Mouse (Mus musculus): ENCODE data around the gene Cox10. TPM values are rescaled to one million over a fixed set of nuclear protein-coding genes. Genes with fewer than 3 reads are reported as not detected.

The Cox10 gene
- polyA plus RNA-seq, 1 experiment from 2014 or later = 28.6 TPM

DNA sequence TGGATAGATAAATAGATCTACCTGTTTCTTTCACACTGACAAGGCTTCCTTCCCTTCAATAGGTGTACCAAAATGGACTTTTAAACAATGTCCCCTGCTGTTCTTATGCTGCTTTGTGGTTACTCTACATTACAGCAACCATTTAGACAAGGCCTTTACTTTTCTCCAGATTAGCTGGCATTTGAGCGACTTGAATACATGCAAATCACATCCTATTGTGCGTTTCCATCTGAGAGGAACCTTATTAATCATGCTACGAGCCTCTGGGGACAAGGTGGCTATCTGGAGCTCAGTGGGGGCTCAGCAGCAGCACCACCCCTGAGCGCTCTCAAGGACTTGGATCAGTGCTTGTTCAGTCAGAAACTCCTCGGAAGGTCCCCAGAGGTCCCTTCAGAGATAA is 61.1 kb downstream of the Cox10 start:
- WGBS = 87% methylated on average over 5 of the region's 5 CpGs
- H3K4me3 ChIP-seq (replicated peaks) = no peak overlapping the region
- no peaks in the 10 kb centered on the region for H3K27me3 ChIP-seq (replicated peaks)
- H3K27ac ChIP-seq = no peak overlapping the region
- no peak overlapping the region for H3K4me2 ChIP-seq (replicated peaks)
- H3K36me3 ChIP-seq = no peaks in the 10 kb centered on the region
- H3K4me1 ChIP-seq (replicated peaks) = no peaks in the 10 kb centered on the region
- H3K9me3 ChIP-seq = no peaks in the 10 kb centered on the region
- no peak for ATAC-seq
- no peak overlapping the region for H3K9ac ChIP-seq

DNA sequence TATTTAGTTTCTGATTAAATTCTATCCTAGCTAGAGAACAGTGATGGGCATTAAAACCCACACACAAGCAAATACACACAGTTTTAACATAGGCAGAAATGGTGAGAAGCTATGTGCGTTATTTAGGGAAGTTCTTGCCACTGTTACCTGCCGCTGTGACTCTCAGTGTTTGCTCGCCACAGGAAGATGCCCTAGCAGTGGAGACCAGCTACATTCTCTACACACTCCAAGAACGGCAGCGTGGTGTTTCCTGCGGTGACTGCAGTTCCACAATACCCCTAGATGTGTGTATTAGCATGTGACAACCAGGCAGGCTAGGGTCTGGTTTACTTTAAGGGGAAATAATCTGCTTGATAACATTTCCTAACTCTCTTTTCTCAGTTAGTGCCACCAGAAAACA is 64.0 kb downstream of the Cox10 start:
- no peaks in the 10 kb centered on the region for H3K9me3 ChIP-seq
- no peak for ATAC-seq

DNA sequence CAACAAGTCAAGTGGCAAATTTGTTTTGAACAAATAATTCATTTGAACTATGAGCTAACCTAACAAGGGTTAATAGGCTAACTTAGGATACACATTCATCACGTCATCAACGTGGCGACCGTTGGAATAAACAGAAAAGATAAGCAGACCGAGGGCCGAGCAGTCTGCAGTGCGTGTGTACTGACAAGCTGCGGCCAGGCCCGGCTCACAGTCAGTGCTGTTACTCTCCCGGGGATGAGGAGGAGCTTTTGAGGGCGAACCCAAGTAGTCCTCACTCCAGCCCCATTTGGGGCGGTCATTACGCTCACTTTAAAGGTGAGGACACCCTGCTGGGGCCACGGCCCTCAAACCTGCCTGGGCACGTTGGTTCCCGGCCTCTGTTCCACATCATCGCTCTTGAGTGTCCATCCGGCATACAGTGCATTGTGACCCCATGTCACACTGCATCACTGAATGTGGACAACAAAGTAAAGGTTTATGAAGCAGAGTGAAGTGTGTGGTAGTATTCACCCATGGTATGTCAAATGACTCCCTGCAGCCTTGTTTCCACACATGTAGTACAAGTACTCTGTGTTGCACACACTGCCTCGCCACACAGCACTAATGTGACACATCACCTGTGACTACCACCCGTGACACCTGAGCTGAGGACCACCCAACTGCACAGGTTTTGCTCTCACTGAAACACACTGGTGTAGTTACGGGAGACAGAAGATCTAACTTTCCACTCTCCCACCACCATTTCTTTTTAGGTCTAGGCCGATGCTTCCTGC is 68.4 kb downstream of the Cox10 start:
- no peaks in the 10 kb centered on the region for H3K27me3 ChIP-seq (replicated peaks)
- no peak overlapping the region for H3K4me3 ChIP-seq (replicated peaks)
- no peak overlapping the region for H3K9ac ChIP-seq
- H3K9me3 ChIP-seq = no peaks in the 10 kb centered on the region
- WGBS = 47% methylated on average over 22 of the region's 22 CpGs
- H3K36me3 ChIP-seq = no peaks in the 10 kb centered on the region
- no peak overlapping the region for H3K4me2 ChIP-seq (replicated peaks)
- H3K27ac ChIP-seq = no peak overlapping the region
- 0 out of 2 replicates have a peak, but pooled peaks cover 3% of the 10 kb centered on the region for H3K4me1 ChIP-seq (replicated peaks)
- ATAC-seq = no peak

More for the DNA sequence above, 64.0 kb downstream of the Cox10 start:
- 81% methylated on average over 6 of the region's 6 CpGs for WGBS
- Histone ChIP-seq H3K9ac (no peak overlapping the region), H3K4me2 (replicated peaks) (no peak overlapping the region), H3K27ac (no peak overlapping the region), H3K4me3 (replicated peaks) (no peak overlapping the region), H3K4me1 (replicated peaks) (0 out of 2 replicates have a peak, but pooled peaks cover 3% of the 10 kb centered on the region), H3K36me3 (no peaks in the 10 kb centered on the region), H3K27me3 (replicated peaks) (no peaks in the 10 kb centered on the region)

DNA sequence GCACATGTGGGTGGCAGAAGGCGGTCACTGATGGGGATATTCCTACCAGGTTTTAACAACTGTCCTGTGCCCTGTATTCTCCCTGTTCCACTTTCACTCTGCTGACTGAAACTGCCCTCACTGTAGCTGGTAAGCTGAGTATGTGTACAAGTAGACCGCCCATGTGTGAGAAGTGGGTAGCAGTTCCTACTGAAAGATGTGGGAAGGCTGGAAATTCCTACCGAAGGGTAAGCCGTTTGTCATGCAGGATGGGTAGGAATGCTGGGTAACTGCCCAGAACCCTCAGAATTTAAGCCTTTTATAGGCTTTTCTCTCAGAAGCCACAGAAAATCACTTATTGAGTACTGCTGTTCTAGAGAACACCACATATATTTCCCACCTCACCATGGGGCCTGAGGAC is 75.1 kb downstream of the Cox10 start:
- Histone ChIP-seq H3K4me3 (replicated peaks) (no peak overlapping the region), H3K4me2 (replicated peaks) (no peak overlapping the region), H3K27me3 (replicated peaks) (no peaks in the 10 kb centered on the region), H3K9ac (no peak overlapping the region), H3K27ac (no peak overlapping the region), H3K9me3 (no peaks in the 10 kb centered on the region), H3K4me1 (replicated peaks) (0 out of 2 replicates have a peak, but pooled peaks cover 10% of the 10 kb centered on the region), H3K36me3 (no peaks in the 10 kb centered on the region)
- 77% methylated on average over 4 of the region's 4 CpGs for WGBS
- ATAC-seq = no peak

DNA sequence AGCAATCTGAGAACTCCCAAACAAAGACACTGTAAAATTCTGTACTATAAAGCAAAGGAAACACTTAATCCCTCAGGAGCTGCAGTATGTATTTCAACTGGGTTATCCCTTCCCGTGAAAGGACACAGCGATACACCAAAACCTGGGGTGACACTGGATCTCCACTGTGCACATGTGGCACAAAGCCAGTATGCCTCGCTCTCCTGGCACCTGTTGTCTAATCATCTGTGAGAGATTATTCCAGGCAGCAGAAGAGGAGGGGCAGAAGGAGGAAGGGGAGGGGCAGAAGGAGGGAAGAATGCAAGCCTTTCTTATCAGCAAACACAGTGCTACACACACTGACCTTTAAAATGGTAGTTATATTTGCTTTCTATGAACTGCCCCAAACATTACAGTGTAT is 75.8 kb downstream of the Cox10 start:
- no peaks in the 10 kb centered on the region for H3K27me3 ChIP-seq (replicated peaks)
- ATAC-seq = peak; percentile 92
- H3K4me3 ChIP-seq (replicated peaks) = no peak overlapping the region
- H3K36me3 ChIP-seq = no peaks in the 10 kb centered on the region
- no peaks in the 10 kb centered on the region for H3K9me3 ChIP-seq
- WGBS = 79% methylated on average over 3 of the region's 3 CpGs
- 0 out of 2 replicates have a peak, but pooled peaks cover 10% of the 10 kb centered on the region for H3K4me1 ChIP-seq (replicated peaks)
- no peak overlapping the region for H3K9ac ChIP-seq
- H3K4me2 ChIP-seq (replicated peaks) = no peak overlapping the region
- no peak overlapping the region for H3K27ac ChIP-seq

DNA sequence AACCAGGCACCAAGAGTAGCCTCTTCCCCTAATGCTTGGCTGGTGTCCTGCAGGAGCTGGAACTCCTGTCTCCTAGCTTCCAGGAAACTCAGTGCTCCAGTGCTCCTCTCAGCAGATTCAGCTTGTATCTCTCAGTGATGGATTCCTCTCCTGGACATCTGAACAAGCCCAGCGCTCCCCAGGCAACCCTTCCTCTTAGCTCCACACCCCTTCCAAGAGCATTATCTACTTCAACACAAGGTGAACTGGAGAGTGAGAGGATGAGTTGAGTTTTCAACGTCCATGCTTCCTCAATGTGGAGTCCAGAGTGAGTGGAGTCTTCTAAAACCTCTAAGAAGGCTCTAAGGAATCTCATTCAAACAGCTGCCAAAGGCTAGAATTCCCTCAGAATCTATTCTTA is 76.6 kb downstream of the Cox10 start:
- H3K9me3 ChIP-seq = no peaks in the 10 kb centered on the region
- no peaks in the 10 kb centered on the region for H3K36me3 ChIP-seq
- WGBS = 82% methylated on average over 2 of the region's 2 CpGs
- H3K4me1 ChIP-seq (replicated peaks) = 0 out of 2 replicates have a peak, but pooled peaks cover 10% of the 10 kb centered on the region
- H3K4me3 ChIP-seq (replicated peaks) = no peak overlapping the region
- H3K9ac ChIP-seq = no peak overlapping the region
- no peak overlapping the region for H3K27ac ChIP-seq
- no peak for ATAC-seq
- no peak overlapping the region for H3K4me2 ChIP-seq (replicated peaks)
- no peaks in the 10 kb centered on the region for H3K27me3 ChIP-seq (replicated peaks)

DNA sequence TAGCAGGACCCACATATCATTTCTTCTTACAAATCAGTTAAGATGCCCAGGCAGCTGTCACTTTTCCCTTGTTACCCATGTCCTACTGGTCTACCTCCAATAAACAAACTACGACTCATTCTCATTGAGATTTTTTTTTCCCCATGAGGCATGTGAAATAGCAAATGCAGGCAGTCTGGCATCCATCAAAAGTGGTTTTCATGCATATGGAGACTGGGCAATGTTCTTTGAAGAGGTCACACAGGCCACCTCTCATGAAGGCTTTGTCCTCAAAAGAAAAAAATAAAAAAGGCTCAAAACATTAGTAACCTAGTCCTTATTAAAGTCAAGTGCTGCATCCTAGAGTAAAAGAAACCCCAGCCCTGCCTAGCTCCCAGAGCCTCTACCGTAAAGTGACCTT is 78.2 kb downstream of the Cox10 start:
- H3K9ac ChIP-seq = no peak overlapping the region
- no peak for ATAC-seq
- H3K4me1 ChIP-seq (replicated peaks) = 0 out of 2 replicates have a peak, but pooled peaks cover 10% of the 10 kb centered on the region
- WGBS = 65% methylated on average over 2 of the region's 2 CpGs
- H3K9me3 ChIP-seq = no peaks in the 10 kb centered on the region
- H3K27ac ChIP-seq = no peak overlapping the region
- no peaks in the 10 kb centered on the region for H3K36me3 ChIP-seq
- no peak overlapping the region for H3K4me3 ChIP-seq (replicated peaks)
- H3K27me3 ChIP-seq (replicated peaks) = no peaks in the 10 kb centered on the region
- no peak overlapping the region for H3K4me2 ChIP-seq (replicated peaks)

DNA sequence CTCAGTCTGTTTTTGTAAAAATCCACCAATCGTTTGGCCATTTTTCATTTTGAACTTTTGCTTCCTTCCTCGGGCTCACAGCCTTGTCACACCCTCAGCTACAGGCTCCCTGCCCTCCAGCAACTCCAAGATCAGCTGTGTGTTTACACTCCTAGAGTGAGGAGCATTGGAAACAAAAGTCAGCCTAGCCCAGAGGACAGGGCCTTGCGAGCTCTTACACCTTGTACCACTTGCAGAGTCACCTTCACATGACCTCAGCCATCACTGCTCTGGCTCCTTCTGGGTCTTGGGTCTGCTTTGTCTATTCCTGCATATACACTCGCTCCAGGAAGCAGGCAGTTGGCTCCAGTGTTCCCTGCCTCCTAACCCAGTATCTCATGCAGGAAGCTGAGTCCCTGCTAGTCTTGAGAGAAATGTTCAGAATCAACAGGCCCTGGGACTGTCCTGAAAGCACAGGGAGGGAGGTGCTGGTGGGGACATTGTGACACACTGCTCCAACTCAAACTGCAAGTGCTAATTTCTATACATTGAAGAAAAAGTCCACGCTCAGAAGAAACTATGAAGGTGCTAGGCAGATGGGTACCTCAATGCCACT is 79.0 kb downstream of the Cox10 start:
- Histone ChIP-seq H3K36me3 (no peaks in the 10 kb centered on the region), H3K9ac (no peak overlapping the region), H3K9me3 (no peaks in the 10 kb centered on the region), H3K4me3 (replicated peaks) (no peak overlapping the region), H3K27me3 (replicated peaks) (no peaks in the 10 kb centered on the region), H3K4me1 (replicated peaks) (0 out of 2 replicates have a peak, but pooled peaks cover 10% of the 10 kb centered on the region), H3K4me2 (replicated peaks) (no peak overlapping the region), H3K27ac (no peak overlapping the region)
- ATAC-seq = 0 out of 2 replicates have a peak, but pooled peaks have one; percentile 29
- WGBS = 45% methylated on average over 5 of the region's 5 CpGs

DNA sequence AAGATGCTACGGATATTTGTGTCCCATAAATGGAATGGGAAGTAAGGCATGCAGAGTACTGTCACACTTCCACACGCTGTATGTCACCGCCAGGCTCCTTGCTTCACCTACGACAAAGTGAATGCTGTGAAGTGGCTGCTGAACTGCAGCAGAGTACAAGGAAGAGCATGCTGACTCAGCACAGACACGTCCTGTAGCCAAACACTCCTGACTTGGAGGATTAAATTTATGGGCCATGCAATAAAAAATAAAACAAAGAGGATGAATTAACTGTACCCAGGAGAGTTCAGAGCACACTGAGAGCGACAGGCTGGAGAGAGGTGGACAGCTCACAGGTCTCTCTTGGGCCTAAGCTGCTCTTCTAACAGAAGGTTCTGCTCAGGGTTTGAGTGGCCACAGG is 79.8 kb downstream of the Cox10 start:
- H3K4me2 ChIP-seq (replicated peaks) = no peak overlapping the region
- 0 out of 2 replicates have a peak, but pooled peaks cover 10% of the 10 kb centered on the region for H3K4me1 ChIP-seq (replicated peaks)
- 69% methylated on average over 6 of the region's 6 CpGs for WGBS
- H3K9ac ChIP-seq = no peak overlapping the region
- H3K36me3 ChIP-seq = no peaks in the 10 kb centered on the region
- H3K9me3 ChIP-seq = no peaks in the 10 kb centered on the region
- ATAC-seq = no peak
- no peaks in the 10 kb centered on the region for H3K27me3 ChIP-seq (replicated peaks)
- no peak overlapping the region for H3K27ac ChIP-seq
- H3K4me3 ChIP-seq (replicated peaks) = no peak overlapping the region

DNA sequence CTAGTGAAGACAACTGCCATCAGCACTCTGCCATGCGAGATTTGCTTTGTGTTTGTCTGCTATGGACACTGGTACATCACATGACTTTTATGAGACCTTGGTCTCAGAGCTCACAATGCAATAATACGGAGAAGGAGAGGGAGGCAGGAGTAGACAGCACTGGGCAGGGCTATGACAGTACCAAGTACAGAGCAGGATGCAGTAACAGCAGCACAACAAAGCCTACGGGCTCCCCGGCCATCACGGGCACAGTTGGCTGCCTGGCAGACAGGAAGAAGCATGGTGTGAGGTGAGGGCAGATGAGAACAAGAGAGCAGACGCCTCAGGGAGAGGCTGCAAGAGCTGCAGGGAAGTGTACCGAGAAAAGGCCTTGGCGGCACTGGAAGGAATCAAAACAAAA is 87.3 kb downstream of the Cox10 start:
- no peak overlapping the region for H3K4me3 ChIP-seq (replicated peaks)
- no peak overlapping the region for H3K4me2 ChIP-seq (replicated peaks)
- H3K9me3 ChIP-seq = no peaks in the 10 kb centered on the region
- no peaks in the 10 kb centered on the region for H3K36me3 ChIP-seq
- WGBS = 85% methylated on average over 8 of the region's 8 CpGs
- no peak overlapping the region for H3K9ac ChIP-seq
- ATAC-seq = no peak
- H3K27ac ChIP-seq = no peak overlapping the region
- H3K27me3 ChIP-seq (replicated peaks) = no peaks in the 10 kb centered on the region
- H3K4me1 ChIP-seq (replicated peaks) = no peaks in the 10 kb centered on the region

DNA sequence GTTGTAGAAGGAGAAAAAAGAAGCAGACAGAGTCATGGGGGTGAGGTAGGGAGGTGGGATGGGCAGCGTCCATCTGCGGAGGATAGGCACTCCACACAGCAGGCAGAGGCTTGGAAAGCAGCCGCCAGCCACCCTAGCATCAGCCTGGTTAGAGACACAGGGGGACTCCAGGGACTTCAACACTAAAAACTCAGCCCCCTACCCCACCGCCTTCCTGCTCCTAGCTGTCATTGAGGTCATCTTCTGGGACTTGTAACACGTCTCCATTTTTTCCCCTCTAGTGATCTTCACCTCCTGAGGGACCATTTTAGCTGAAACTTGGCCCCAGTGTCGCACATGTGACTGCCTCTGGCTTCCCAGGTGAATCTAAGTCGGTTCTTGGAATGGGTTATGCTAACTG is 88.5 kb downstream of the Cox10 start:
- Histone ChIP-seq H3K36me3 (no peaks in the 10 kb centered on the region), H3K4me1 (replicated peaks) (no peaks in the 10 kb centered on the region), H3K4me3 (replicated peaks) (no peak overlapping the region), H3K27me3 (replicated peaks) (no peaks in the 10 kb centered on the region), H3K9ac (no peak overlapping the region), H3K9me3 (no peaks in the 10 kb centered on the region), H3K4me2 (replicated peaks) (no peak overlapping the region), H3K27ac (no peak overlapping the region)
- ATAC-seq = no peak
- WGBS = 92% methylated on average over 7 of the region's 7 CpGs

DNA sequence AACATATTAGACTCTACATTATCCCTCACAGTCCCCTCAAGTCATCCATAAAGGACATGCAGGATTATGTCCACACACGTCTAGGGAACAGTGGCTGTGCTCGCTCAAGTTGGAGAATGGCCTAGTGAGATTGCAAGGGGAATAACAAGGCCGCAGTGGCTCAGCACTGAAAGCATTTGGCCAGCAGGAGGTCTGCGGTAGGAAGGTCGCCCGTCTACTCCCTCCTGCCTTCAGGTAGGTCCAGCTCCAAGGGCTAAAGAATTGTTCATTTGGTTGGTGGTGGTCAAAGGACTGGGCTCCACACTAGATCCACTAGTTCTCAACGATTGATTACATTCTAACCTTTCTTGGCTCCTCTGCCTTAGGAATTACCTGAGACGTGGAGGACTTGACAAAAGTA is 89.0 kb downstream of the Cox10 start:
- no peak overlapping the region for H3K4me2 ChIP-seq (replicated peaks)
- H3K4me3 ChIP-seq (replicated peaks) = no peak overlapping the region
- H3K9me3 ChIP-seq = no peaks in the 10 kb centered on the region
- H3K27ac ChIP-seq = no peak overlapping the region
- no peaks in the 10 kb centered on the region for H3K4me1 ChIP-seq (replicated peaks)
- WGBS = 90% methylated on average over 8 of the region's 8 CpGs
- no peaks in the 10 kb centered on the region for H3K36me3 ChIP-seq
- no peak overlapping the region for H3K9ac ChIP-seq
- no peaks in the 10 kb centered on the region for H3K27me3 ChIP-seq (replicated peaks)
- no peak for ATAC-seq

All from intestine, embryonic 15.5 days (tissue).